Mouse (Mus musculus) kidney, embryonic 15.5 days (tissue): Measurements from ENCODE around the gene Sec14l1. TPM values are rescaled to one million over a fixed set of nuclear protein-coding genes. Genes with fewer than 3 reads are reported as not detected.

Experiments
- ATAC-seq: fragments of 200-750 bp; cut with Nextera tagmentation; replicated peaks from 2 replicates; pipeline ENCODE4 v1.8.0; 2017; ENCODE audit warnings: moderate TSS enrichment; ENCODE audit not compliant: low FRiP score
- H3K27ac ChIP-seq: fragments of 300-500 bp; sonication (generic); 2 replicates; pipeline ENCODE4 v1.5.1; 2015; ENCODE audit warnings: mild to moderate bottlenecking, inconsistent platforms
- H3K27me3 ChIP-seq: fragments of 300-500 bp; sonication (generic); 2 replicates; pipeline ENCODE4 v1.6.1; 2015; ENCODE audit warnings: inconsistent platforms
- H3K36me3 ChIP-seq: fragments of 300-500 bp; sonication (generic); 2 replicates; pipeline ENCODE4 v1.6.1; 2015; ENCODE audit warnings: inconsistent platforms
- H3K4me1 ChIP-seq: fragments of 300-500 bp; sonication (generic); 2 replicates; pipeline ENCODE4 v1.6.1; 2015; ENCODE audit warnings: inconsistent platforms
- H3K4me2 ChIP-seq: fragments of 300-500 bp; sonication (generic); 2 replicates; pipeline ENCODE4 v1.6.1; 2015; ENCODE audit warnings: moderate library complexity, mild to moderate bottlenecking, inconsistent platforms
- H3K4me3 ChIP-seq: fragments of 300-500 bp; sonication (generic); replicated peaks from 2 replicates; pipeline ENCODE4 v1.5.1; 2015; ENCODE audit warnings: mild to moderate bottlenecking, inconsistent platforms
- H3K9ac ChIP-seq: fragments of 300-500 bp; sonication (generic); 2 replicates; pipeline ENCODE4 v1.6.1; 2015; ENCODE audit warnings: mild to moderate bottlenecking, inconsistent platforms
- H3K9me3 ChIP-seq: fragments of 300-500 bp; sonication (generic); replicated peaks from 2 replicates; pipeline ENCODE4 v1.6.1; 2016; ENCODE audit warnings: inconsistent platforms
- WGBS: fragments of 180-500 bp; shearing (Covaris S2); methylation state at CpG from one replicate; pipeline ENCODE4 v1.1.7; 2015; ENCODE audit warnings: mixed read lengths; 5-methylcytosine and 5-hydroxymethylcytosine counted together
- polyA plus RNA-seq: library from polyadenylated mRNA; unstranded; fragments of >200 nt; fragmentation: Nextera tagmentation; extraction: Ambion mirVana; gene quantifications from 2 replicates; pipeline ENCODE4 v1.2.1, GENCODE M21; 2015

Gene Sec14l1
- polyA plus RNA-seq, 1 experiment from 2014 or later: 69.0 TPM

GRCm38 (mm10) chr11:117163771-117164170 lies 48.8 kb downstream of the Sec14l1 start:
- 66% methylated on average over 6 of the region's 6 CpGs for WGBS

DNA sequence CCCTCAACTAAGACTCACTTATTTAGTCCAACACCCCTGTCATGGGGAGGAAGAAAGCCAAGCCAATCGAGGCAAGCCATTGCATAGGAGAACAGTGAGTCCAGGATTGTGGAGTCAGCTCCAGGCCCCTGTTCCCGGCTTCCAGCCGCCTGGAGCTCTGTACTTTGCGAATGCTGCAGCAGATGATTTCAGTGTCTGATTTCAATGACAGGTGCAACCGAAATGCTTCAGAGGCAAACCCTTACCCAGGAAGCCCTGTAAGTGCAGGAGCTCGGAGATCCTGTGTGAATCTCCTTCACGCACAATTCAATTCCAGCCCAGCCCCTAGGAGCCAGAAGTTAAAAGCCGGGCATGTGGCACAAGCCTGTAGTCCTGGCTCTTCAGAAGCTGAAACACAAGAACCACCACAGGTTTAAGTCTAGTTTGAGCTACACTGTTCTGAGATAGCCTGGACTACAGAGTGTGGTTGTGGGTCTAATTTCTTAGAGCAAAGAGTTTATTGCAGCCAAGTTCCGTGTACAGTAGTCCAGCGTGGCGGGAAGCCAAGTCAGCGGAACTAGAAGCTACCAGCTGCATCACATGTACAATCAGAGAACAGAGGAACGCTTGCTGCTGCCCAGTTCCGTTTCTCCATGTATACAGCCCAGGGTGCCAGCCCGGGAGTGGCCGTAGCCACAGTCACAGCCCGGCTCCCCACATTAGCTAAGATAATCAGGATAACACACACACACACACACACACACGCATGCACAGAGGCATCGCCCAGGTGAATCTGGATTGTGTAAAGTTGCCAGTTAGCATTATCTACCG lies 53.5 kb downstream of the Sec14l1 start:
- Histone ChIP-seq H3K4me2 (no peak overlapping the region), H3K27ac (no peak overlapping the region), H3K4me3 (no peak overlapping the region), H3K9ac (no peak overlapping the region), H3K27me3 (no peaks in the 10 kb centered on the region), H3K4me1 (peaks cover 2% of the 10 kb centered on the region), H3K36me3 (no peaks in the 10 kb centered on the region), H3K9me3 (no peaks in the 10 kb centered on the region)
- WGBS: 80% methylated on average over 20 of the region's 20 CpGs
- ATAC-seq: no peak

More at GRCm38 (mm10) chr11:117163771-117164170, 48.8 kb downstream of the Sec14l1 start:
- Histone ChIP-seq H3K9me3 (no peaks in the 10 kb centered on the region), H3K36me3 (peaks cover 12% of the 10 kb centered on the region), H3K4me2 (no peak overlapping the region), H3K27ac (no peak overlapping the region), H3K27me3 (no peaks in the 10 kb centered on the region), H3K4me3 (no peak overlapping the region), H3K4me1 (0 out of 2 replicates have a peak, but pooled peaks cover 4% of the 10 kb centered on the region), H3K9ac (no peak overlapping the region)
- ATAC-seq: no peak

DNA sequence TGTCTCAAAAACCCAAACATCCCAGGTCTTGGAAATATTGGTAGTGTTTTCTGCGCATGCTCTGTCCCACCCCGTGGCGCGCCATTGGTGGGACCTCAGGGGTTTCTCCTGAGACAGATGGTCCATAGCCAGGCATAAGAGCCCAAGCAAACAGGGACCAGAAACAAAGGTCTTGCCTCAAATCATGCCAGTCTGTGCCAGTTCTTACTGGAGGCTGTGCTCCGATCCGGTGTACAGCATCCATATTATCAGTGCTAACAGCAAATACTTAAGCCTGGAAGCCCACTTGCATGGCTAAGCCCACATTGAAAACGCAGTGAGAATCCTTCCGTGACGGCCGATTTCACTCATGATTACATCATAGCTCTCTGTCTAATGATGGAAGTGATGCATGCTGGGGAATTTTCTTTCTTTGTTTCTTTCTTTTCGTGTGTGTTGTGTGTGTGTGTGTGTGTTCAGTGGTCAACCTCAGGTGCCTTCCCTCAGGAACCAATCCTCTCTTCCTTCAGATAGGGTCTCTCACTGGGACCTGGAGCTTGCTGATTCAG lies 54.2 kb downstream of the Sec14l1 start:
- Histone ChIP-seq H3K4me2 (no peak overlapping the region), H3K9me3 (no peaks in the 10 kb centered on the region), H3K36me3 (no peaks in the 10 kb centered on the region), H3K27me3 (no peaks in the 10 kb centered on the region), H3K4me3 (no peak overlapping the region), H3K27ac (no peak overlapping the region), H3K4me1 (peaks cover 9% of the 10 kb centered on the region), H3K9ac (no peak overlapping the region)
- no peak for ATAC-seq
- WGBS: 92% methylated on average over 11 of the region's 11 CpGs

GRCm38 (mm10) chr11:117169801-117170565 lies 55.0 kb downstream of the Sec14l1 start:
- no peak overlapping the region for H3K27ac ChIP-seq
- no peak overlapping the region for H3K9ac ChIP-seq
- H3K9me3 ChIP-seq: no peaks in the 10 kb centered on the region
- no peaks in the 10 kb centered on the region for H3K27me3 ChIP-seq
- ATAC-seq: no peak
- 92% methylated on average over 19 of the region's 19 CpGs for WGBS
- no peak overlapping the region for H3K4me3 ChIP-seq
- H3K4me2 ChIP-seq: no peak overlapping the region
- peaks cover 17% of the 10 kb centered on the region for H3K4me1 ChIP-seq
- no peaks in the 10 kb centered on the region for H3K36me3 ChIP-seq

- Histone ChIP-seq H3K4me2 (peak overlapping the region; percentile 60), H3K4me3 (peak overlapping the region; percentile 39), H3K27ac (peak overlapping the region; percentile 92), H3K27me3 (no peaks in the 10 kb centered on the region), H3K9me3 (no peaks in the 10 kb centered on the region), H3K9ac (peak overlapping the region; percentile 32; the same call in 1 of the 2 replicates), H3K36me3 (no peaks in the 10 kb centered on the region), H3K4me1 (peaks cover 33% of the 10 kb centered on the region)
- WGBS: 32% methylated on average over 18 of the region's 18 CpGs
- no peak for ATAC-seq
Measured at GRCm38 (mm10) chr11:117174098-117174892, 59.3 kb downstream of the Sec14l1 start.

DNA sequence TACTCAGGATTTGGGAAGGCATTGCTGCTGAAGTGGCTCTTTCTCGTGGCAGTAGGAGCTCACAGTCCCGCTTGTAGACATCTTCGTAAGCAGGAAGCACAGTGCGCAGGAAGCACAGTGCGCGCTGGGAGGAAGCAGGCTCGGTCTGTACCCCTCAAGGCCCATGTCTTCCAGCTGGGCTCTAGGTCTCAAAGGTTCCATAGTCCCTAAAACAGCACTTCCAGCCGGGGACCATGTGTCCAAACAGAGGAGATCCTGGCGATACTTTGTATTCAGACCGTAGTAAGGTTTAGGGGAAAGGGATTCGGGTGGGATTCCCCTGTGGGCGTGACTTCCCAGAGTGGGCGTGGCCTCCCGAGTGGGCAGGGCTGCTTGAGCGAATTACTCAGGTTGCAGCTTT lies 60.0 kb downstream of the Sec14l1 start:
- no peaks in the 10 kb centered on the region for H3K36me3 ChIP-seq
- no peaks in the 10 kb centered on the region for H3K27me3 ChIP-seq
- ATAC-seq: no peak
- peak overlapping the region; percentile 32; the same call in 1 of the 2 replicates for H3K9ac ChIP-seq
- H3K4me3 ChIP-seq: peak overlapping the region; percentile 39
- peaks cover 33% of the 10 kb centered on the region for H3K4me1 ChIP-seq
- peak overlapping the region; percentile 92 for H3K27ac ChIP-seq
- H3K4me2 ChIP-seq: peak overlapping the region; percentile 60
- 30% methylated on average over 15 of the region's 15 CpGs for WGBS
- H3K9me3 ChIP-seq: no peaks in the 10 kb centered on the region

DNA sequence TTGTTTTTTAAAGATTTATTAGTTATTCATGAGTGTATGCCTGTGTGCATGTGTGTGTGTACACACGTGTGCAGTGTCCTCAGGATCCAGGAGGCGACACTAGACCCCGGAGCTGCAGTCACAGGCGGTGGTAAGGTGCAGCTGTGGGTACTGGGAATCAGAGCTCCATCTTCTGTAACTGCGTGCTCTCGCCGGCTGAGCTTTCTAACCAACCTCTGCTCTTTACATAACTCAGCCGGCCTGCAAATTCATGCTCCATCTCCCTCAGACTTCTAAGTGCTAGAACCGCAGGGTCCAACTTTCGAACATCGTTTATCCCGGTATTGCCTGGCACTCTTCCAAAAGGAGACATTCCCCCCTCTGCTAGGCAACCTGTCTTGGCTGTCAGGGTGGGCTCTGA lies 60.5 kb downstream of the Sec14l1 start:
- Histone ChIP-seq H3K9me3 (no peaks in the 10 kb centered on the region), H3K36me3 (no peaks in the 10 kb centered on the region), H3K27ac (peak overlapping the region; percentile 92), H3K4me1 (peaks cover 33% of the 10 kb centered on the region), H3K4me2 (peak overlapping the region; percentile 60), H3K9ac (no peak overlapping the region), H3K4me3 (peak overlapping the region; percentile 39), H3K27me3 (no peaks in the 10 kb centered on the region)
- whole genome bisulfite sequencing: 74% methylated on average over 12 of the region's 12 CpGs
- ATAC-seq: no peak

DNA sequence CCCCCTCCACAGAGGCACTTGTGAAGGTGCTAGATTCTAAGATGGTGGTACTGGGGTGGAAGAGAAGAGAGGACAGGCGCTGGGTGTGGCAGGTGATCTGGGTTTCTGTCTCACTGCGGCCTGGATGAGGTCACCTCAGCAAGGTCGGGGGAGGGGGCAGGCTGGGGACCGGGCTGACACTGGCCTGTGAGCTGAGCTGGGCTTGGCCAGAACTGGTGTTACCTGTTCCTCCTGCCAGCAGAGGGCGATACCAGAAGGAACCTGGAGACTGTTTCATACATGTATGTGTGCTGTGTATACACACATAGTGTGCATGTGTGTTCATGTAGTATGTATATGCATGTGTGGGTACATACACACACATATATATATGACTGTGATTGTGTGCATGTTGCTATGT lies 61.3 kb downstream of the Sec14l1 start:
- Histone ChIP-seq H3K4me1 (peaks cover 33% of the 10 kb centered on the region), H3K36me3 (no peaks in the 10 kb centered on the region), H3K9ac (no peak overlapping the region), H3K27ac (0 out of 2 replicates have a peak overlapping the region, but pooled peaks have one; percentile 92), H3K4me2 (no peak overlapping the region), H3K9me3 (no peaks in the 10 kb centered on the region), H3K4me3 (no peak overlapping the region), H3K27me3 (no peaks in the 10 kb centered on the region)
- peak; percentile 34 for ATAC-seq
- 44% methylated on average over 5 of the region's 5 CpGs for WGBS

- WGBS: 81% methylated on average over 5 of the region's 5 CpGs
- ATAC-seq: no peak
Measured at GRCm38 (mm10) chr11:117176900-117177299, 61.9 kb downstream of the Sec14l1 start.

GRCm38 (mm10) chr11:117177303-117177979 lies 62.5 kb downstream of the Sec14l1 start:
- ATAC-seq: peak; percentile 53
- no peaks in the 10 kb centered on the region for H3K36me3 ChIP-seq
- H3K27me3 ChIP-seq: no peaks in the 10 kb centered on the region
- no peak overlapping the region for H3K27ac ChIP-seq
- H3K4me2 ChIP-seq: no peak overlapping the region
- peaks cover 8% of the 10 kb centered on the region; the same call in 1 of the 2 replicates for H3K9me3 ChIP-seq
- 50% methylated on average over 10 of the region's 11 CpGs for WGBS
- H3K4me1 ChIP-seq: peaks cover 33% of the 10 kb centered on the region
- H3K4me3 ChIP-seq: no peak overlapping the region
- no peak overlapping the region for H3K9ac ChIP-seq

More at GRCm38 (mm10) chr11:117176900-117177299, 61.9 kb downstream of the Sec14l1 start:
- Histone ChIP-seq H3K9ac (no peak overlapping the region), H3K9me3 (peaks cover 4% of the 10 kb centered on the region; the same call in 1 of the 2 replicates), H3K27ac (no peak overlapping the region), H3K4me1 (peaks cover 33% of the 10 kb centered on the region), H3K27me3 (no peaks in the 10 kb centered on the region), H3K36me3 (no peaks in the 10 kb centered on the region), H3K4me3 (no peak overlapping the region), H3K4me2 (no peak overlapping the region)

DNA sequence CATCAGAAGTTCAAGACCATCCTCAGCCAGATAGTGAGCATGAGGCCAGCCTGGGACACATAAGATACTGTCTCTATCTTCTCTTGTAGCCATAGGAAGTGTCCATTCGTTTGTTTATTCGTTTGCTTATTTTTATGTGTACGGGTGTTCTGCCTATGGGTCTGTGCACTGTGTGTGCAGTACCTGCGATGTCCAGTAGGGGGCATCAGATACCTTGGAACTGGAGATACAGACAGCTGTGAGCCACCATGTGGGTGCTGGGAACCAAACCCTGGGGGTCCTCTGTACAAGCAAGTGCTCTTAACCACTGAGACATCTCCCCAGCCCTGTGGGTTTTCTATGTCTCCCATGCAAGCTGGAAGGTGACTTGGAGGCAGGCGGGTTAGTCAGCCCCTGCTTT lies 64.9 kb downstream of the Sec14l1 start:
- no peak overlapping the region for H3K27ac ChIP-seq
- WGBS: 84% methylated on average over 5 of the region's 5 CpGs
- H3K27me3 ChIP-seq: no peaks in the 10 kb centered on the region
- ATAC-seq: no peak
- no peak overlapping the region for H3K4me3 ChIP-seq
- H3K36me3 ChIP-seq: no peaks in the 10 kb centered on the region
- H3K4me2 ChIP-seq: no peak overlapping the region
- H3K9me3 ChIP-seq: peaks cover 8% of the 10 kb centered on the region; the same call in 1 of the 2 replicates
- H3K4me1 ChIP-seq: peaks cover 27% of the 10 kb centered on the region
- no peak overlapping the region for H3K9ac ChIP-seq
